Comparison of ENCODE assay signal across 24 mouse cellular contexts in genomic region chr14:122349761-122350160, GRCm38 (mm10).
A peak's percentile ranks its signal among the peaks of the same experiment; 100 is the strongest.
DNase-seq lines count a peak whose midpoint lies in the region; ATAC-seq lines count a peak whose summit lies in the region.
"Had no signal": no experiment of that assay in that cellular context is flagged by ENCODE, and none has a peak within 500 bp of the region (broad histone marks: within the 10 kb centered on the region; RNA-seq: fewer than 3 reads in every experiment).

No protein-coding gene starts in this region.

- ATAC-seq in forebrain, embryonic 16.5 days: peak; percentile 77
- ATAC-seq: hindbrain, embryonic 16.5 days; intestine, embryonic 15.5 days; Patski had no signal

- H3K27me3 ChIP-seq in forebrain, embryonic 16.5 days (replicated peaks; ENCODE audit: control insufficient read depth, insufficient read depth, low read length): no peaks in the 10 kb centered on the region
- no peaks in the 10 kb centered on the region for H3K27me3 ChIP-seq in forebrain, embryonic 10.5 days (ENCODE audit: poor library complexity, severe bottlenecking)
- H3K27me3 ChIP-seq: CH12.LX; heart, embryonic 12.5 days; heart, embryonic 15.5 days; hindbrain, embryonic 13.5 days; intestine, embryonic 15.5 days; Patski had no signal

- WGBS in forebrain, embryonic 16.5 days: 62% methylated on average over 4 of the region's 4 CpGs
- 93% methylated on average over 4 of the region's 4 CpGs for WGBS in forebrain, embryonic 10.5 days

- no peak overlapping the region; the same call in 1 of the 2 replicates for H3K27ac ChIP-seq in forebrain, embryonic 16.5 days (ENCODE audit: low read length)
- H3K27ac ChIP-seq in forebrain, embryonic 10.5 days: no peak overlapping the region
- H3K27ac ChIP-seq: heart, embryonic 15.5 days; hindbrain, embryonic 10.5 days; hindbrain, embryonic 13.5 days; intestine, embryonic 15.5 days had no signal

- no peak overlapping the region for H3K4me2 ChIP-seq in forebrain, embryonic 16.5 days (ENCODE audit: low read length)
- H3K4me2 ChIP-seq: heart, embryonic 12.5 days; heart, embryonic 15.5 days; hindbrain, embryonic 13.5 days; intestine, embryonic 15.5 days had no signal

- H3K9me3 ChIP-seq in forebrain, embryonic 16.5 days (ENCODE audit: control insufficient read depth, low read length): no peaks in the 10 kb centered on the region
- no peaks in the 10 kb centered on the region for H3K9me3 ChIP-seq in forebrain, embryonic 10.5 days
- H3K9me3 ChIP-seq: G1E; heart, embryonic 12.5 days; heart, embryonic 15.5 days; hindbrain, embryonic 10.5 days; hindbrain, embryonic 13.5 days; intestine, embryonic 15.5 days had no signal

- no peak overlapping the region for H3K4me3 ChIP-seq in forebrain, embryonic 16.5 days (replicated peaks; ENCODE audit: low read length)
- no peak overlapping the region for H3K4me3 ChIP-seq in forebrain, embryonic 10.5 days
- H3K4me3 ChIP-seq: heart, embryonic 12.5 days; heart, embryonic 15.5 days; hindbrain, embryonic 10.5 days; hindbrain, embryonic 13.5 days; intestine, embryonic 15.5 days had no signal

- H3K36me3 ChIP-seq in forebrain, embryonic 16.5 days (ENCODE audit: control insufficient read depth, insufficient read depth): no peaks in the 10 kb centered on the region
- H3K36me3 ChIP-seq in forebrain, embryonic 10.5 days (replicated peaks): no peaks in the 10 kb centered on the region
- H3K36me3 ChIP-seq: heart, embryonic 12.5 days; heart, embryonic 15.5 days; hindbrain, embryonic 10.5 days; hindbrain, embryonic 13.5 days; intestine, embryonic 15.5 days had no signal

- peaks cover 18% of the 10 kb centered on the region for H3K4me1 ChIP-seq in forebrain, embryonic 16.5 days (replicated peaks; ENCODE audit: control insufficient read depth, insufficient read depth, low read length)
- H3K4me1 ChIP-seq in forebrain, embryonic 10.5 days: peaks cover 9% of the 10 kb centered on the region
- H3K4me1 ChIP-seq: heart, embryonic 12.5 days; heart, embryonic 15.5 days; intestine, embryonic 15.5 days had no signal

- H3K9ac ChIP-seq in forebrain, embryonic 16.5 days (replicated peaks; ENCODE audit: low read depth, low read length): no peak overlapping the region
- H3K9ac ChIP-seq: heart, embryonic 12.5 days; heart, embryonic 15.5 days; hindbrain, embryonic 13.5 days; intestine, embryonic 15.5 days had no signal

- DNase-seq in cerebellum, postnatal 10 days: peak; percentile 56 to 68
- no peak for DNase-seq in cerebellum, adult 11-12 months
- DNase-seq in forebrain, embryonic 10.5 days (ENCODE audit: extremely low spot score, low spot score): no peak
- peak; percentile 12 for DNase-seq in layer of hippocampus, adult 9-11 months
- no peak for DNase-seq in layer of hippocampus, postnatal 25 days (ENCODE audit: extremely low spot score in 1 of 2, low spot score in 1 of 2)
- DNase-seq in right cerebral cortex, postnatal 36 days (ENCODE audit: low spot score in 2 of 2): no peak
- DNase-seq: adrenal gland, postnatal 10 days; adrenal gland, postnatal 36 days; B cell, adult 2 months; gastrocnemius, postnatal 25 days; heart, adult 18-20 months; heart, postnatal 10 days; heart, postnatal 36 days; kidney, adult 11 months had no signal

Comparison
In these comparisons a context has a peak if more than half of its experiments do, and no peak if none do; other contexts are left out.
1. DNase-seq: peak in cerebellum, postnatal 10 days (2 of 2) and layer of hippocampus, adult 9-11 months (single experiment); none in cerebellum, adult 11-12 months (single experiment), forebrain, embryonic 10.5 days (single experiment), layer of hippocampus, postnatal 25 days (0 of 2) and right cerebral cortex, postnatal 36 days (0 of 2).